Mouse (Mus musculus): ENCODE data around the gene Abracl.

GRCm38 (mm10) chr10:18061533-18061932 lies 38.4 kb upstream of the Abracl start:
- TF ChIP-seq CTCF (IDR thresholded peaks at IDR 0.05; ENCODE audit: low read depth) (no peak), EP300 (optimal IDR thresholded peaks at IDR 0.05) (no peak)

Measured in stomach, postnatal 0 days (tissue).